Mouse (Mus musculus) hindbrain, embryonic 11.5 days (tissue): Measurements from ENCODE around the gene Plxna2. TPM values are rescaled to one million over a fixed set of nuclear protein-coding genes. Genes with fewer than 3 reads are reported as not detected.
A peak's percentile ranks its signal among the peaks of the same experiment; 100 is the strongest.

Source experiments
- ATAC-seq: fragments of 200-750 bp; cut with Nextera tagmentation; 2 replicates; pipeline ENCODE4 v1.8.0; 2017; ENCODE audit warnings: mild to moderate bottlenecking, moderate TSS enrichment, moderate library complexity; ENCODE audit not compliant: low FRiP score
- DNase-seq: peaks from one replicate; pipeline ENCODE4 v3.0.0-alpha.2; 2015; ENCODE audit warnings: low spot score
- H3K27ac ChIP-seq: fragments of 300-500 bp; sonication (generic); 2 replicates; pipeline ENCODE4 v1.5.1; 2014; ENCODE audit warnings: mild to moderate bottlenecking, low read depth, low read length
- H3K27me3 ChIP-seq: fragments of 300-500 bp; sonication (generic); 2 replicates; pipeline ENCODE4 v1.6.1; 2014; ENCODE audit warnings: mild to moderate bottlenecking, low read length, moderate library complexity, mixed read lengths; ENCODE audit not compliant: control insufficient read depth, insufficient read depth
- H3K36me3 ChIP-seq: fragments of 300-500 bp; sonication (generic); 2 replicates; pipeline ENCODE4 v1.6.1; 2014; ENCODE audit warnings: mild to moderate bottlenecking, low read length, moderate library complexity, mixed read lengths; ENCODE audit not compliant: control insufficient read depth, insufficient read depth
- H3K4me1 ChIP-seq: fragments of 300-500 bp; sonication (generic); replicated peaks from 2 replicates; pipeline ENCODE4 v1.6.1; 2014; ENCODE audit warnings: low read length, mixed read lengths; ENCODE audit not compliant: control insufficient read depth, insufficient read depth
- H3K4me2 ChIP-seq: fragments of 300-500 bp; sonication (generic); replicated peaks from 2 replicates; pipeline ENCODE4 v1.6.1; 2014; ENCODE audit warnings: mild to moderate bottlenecking, low read depth, low read length
- H3K4me3 ChIP-seq: fragments of 300-500 bp; sonication (generic); 2 replicates; pipeline ENCODE4 v1.5.1; 2014; ENCODE audit warnings: low read depth, low read length
- H3K9ac ChIP-seq: fragments of 300-500 bp; sonication (generic); 2 replicates; pipeline ENCODE4 v1.6.1; 2014; ENCODE audit warnings: low read depth, low read length
- H3K9me3 ChIP-seq: fragments of 300-500 bp; sonication (generic); 2 replicates; pipeline ENCODE4 v1.6.1; 2016; ENCODE audit warnings: low read length; ENCODE audit not compliant: control insufficient read depth
- WGBS: fragments of 180-500 bp; shearing (Covaris S2); extraction: QIAGEN DNeasy Blood & Tissue Kit; methylation state at CpG from one replicate; pipeline ENCODE4 v1.1.7; 2014; 5-methylcytosine and 5-hydroxymethylcytosine counted together
- polyA plus RNA-seq: library from polyadenylated mRNA; unstranded; fragments of >200 nt; fragmentation: Nextera tagmentation; extraction: Ambion mirVana; gene quantifications from 2 replicates; pipeline ENCODE4 v1.2.1, GENCODE M21; 2014

Plxna2 gene
- polyA plus RNA-seq, 1 experiment from 2014 or later, result 25.4 TPM

- H3K4me2 ChIP-seq, result no peak overlapping the region
- H3K27me3 ChIP-seq, result no peaks in the 10 kb centered on the region
- no peaks in the 10 kb centered on the region for H3K9me3 ChIP-seq
- ATAC-seq, result no peak
- no peak for DNase-seq
- H3K36me3 ChIP-seq, result no peaks in the 10 kb centered on the region
- peaks cover 21% of the 10 kb centered on the region for H3K4me1 ChIP-seq
- H3K4me3 ChIP-seq, result no peak overlapping the region
- H3K9ac ChIP-seq, result no peak overlapping the region
- H3K27ac ChIP-seq, result no peak overlapping the region
Measured at GRCm38 (mm10) chr1:194627286-194627685, 9.3 kb downstream of the Plxna2 start.

DNA sequence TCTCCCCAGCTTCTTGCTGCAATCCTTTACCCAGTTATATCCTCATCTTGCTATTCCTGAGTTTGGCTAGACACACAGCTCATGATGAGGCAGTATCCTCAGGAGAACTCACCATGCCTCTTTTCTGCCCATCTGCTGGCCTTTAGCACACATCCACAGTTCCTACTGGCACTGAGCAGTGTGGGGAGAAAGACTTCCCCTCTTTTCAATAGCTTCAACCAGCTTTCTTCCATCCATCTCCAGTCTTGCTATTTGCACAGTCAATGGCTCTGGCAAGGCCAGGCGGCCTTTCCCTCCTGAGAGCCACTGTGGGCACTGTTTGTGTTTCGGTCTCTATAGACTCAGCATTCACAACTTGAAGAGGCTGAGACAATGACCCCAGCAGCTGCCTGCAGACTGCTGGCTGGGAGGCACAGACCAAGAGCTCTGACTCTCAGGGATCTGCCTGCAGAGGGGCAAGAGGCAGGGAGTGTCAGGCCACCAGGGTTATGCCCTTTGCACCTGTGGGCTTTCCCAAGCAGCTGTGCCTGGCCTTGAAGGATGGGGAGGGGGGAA, 11.2 kb downstream of the Plxna2 start:
- 0% methylated on average over 2 of the region's 2 CpGs for WGBS
- H3K27me3 ChIP-seq, result no peaks in the 10 kb centered on the region
- H3K4me2 ChIP-seq, result no peak overlapping the region
- no peaks in the 10 kb centered on the region for H3K36me3 ChIP-seq
- peaks cover 18% of the 10 kb centered on the region for H3K4me1 ChIP-seq
- H3K9ac ChIP-seq, result no peak overlapping the region
- DNase-seq (no peak), ATAC-seq (peak; percentile 79)
- no peak overlapping the region for H3K4me3 ChIP-seq
- H3K9me3 ChIP-seq, result no peaks in the 10 kb centered on the region
- peak overlapping the region; percentile 64 for H3K27ac ChIP-seq

DNA sequence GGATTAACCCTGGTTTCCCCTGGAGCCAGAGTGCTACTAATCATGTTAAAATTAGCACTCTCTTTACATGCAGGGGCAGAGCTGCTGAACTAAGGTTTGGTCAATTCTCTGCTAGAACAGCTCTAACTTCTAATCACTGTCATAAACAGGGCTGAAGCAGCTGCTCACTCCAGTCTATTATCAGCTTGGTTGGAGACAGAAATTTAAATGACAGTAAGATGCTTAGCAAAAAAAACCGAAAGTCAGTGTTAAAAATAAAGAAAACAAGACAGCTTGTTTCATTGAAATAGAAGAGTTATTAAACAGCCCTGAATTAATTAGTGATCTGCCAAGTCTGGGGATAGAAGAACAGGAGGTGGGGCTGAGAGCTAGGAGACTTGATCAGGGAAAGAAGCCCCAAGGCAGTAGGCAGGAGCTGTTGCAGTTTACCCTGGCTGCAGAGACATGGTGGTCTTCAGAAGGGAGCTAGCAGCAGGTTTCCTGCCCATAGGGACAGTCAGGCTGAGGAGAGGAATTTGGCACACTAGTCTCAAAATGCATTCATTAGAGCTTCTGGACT, 12.6 kb downstream of the Plxna2 start:
- peaks cover 16% of the 10 kb centered on the region for H3K4me1 ChIP-seq
- no peak overlapping the region for H3K27ac ChIP-seq

GRCm38 (mm10) chr1:194631574-194631973, 13.6 kb downstream of the Plxna2 start:
- no peak for DNase-seq
- Histone ChIP-seq H3K27ac (no peak overlapping the region), H3K36me3 (no peaks in the 10 kb centered on the region), H3K4me3 (no peak overlapping the region), H3K4me2 (no peak overlapping the region), H3K27me3 (no peaks in the 10 kb centered on the region), H3K4me1 (peaks cover 19% of the 10 kb centered on the region; the same call in 1 of the 2 replicates), H3K9ac (no peak overlapping the region), H3K9me3 (no peaks in the 10 kb centered on the region)
- WGBS, result 0% methylated on average over 1 of the region's 1 CpGs
- no peak for ATAC-seq

More for the DNA sequence above, 12.6 kb downstream of the Plxna2 start:
- H3K9ac ChIP-seq, result no peak overlapping the region
- H3K36me3 ChIP-seq, result no peaks in the 10 kb centered on the region
- H3K27me3 ChIP-seq, result no peaks in the 10 kb centered on the region
- H3K4me3 ChIP-seq, result no peak overlapping the region
- DNase-seq, result no peak
- ATAC-seq, result no peak
- H3K9me3 ChIP-seq, result no peaks in the 10 kb centered on the region
- 34% methylated on average over 1 of the region's 1 CpGs for WGBS
- no peak overlapping the region for H3K4me2 ChIP-seq

- H3K27ac ChIP-seq, result no peak overlapping the region
- peaks cover 20% of the 10 kb centered on the region; the same call in 1 of the 2 replicates for H3K4me1 ChIP-seq
- no peaks in the 10 kb centered on the region for H3K9me3 ChIP-seq
- H3K27me3 ChIP-seq, result no peaks in the 10 kb centered on the region
- H3K4me2 ChIP-seq, result no peak overlapping the region
- ATAC-seq (no peak), DNase-seq (no peak)
- H3K36me3 ChIP-seq, result no peaks in the 10 kb centered on the region
- H3K4me3 ChIP-seq, result no peak overlapping the region
- no peak overlapping the region for H3K9ac ChIP-seq
- WGBS, result 93% methylated on average over 1 of the region's 1 CpGs
Measured at GRCm38 (mm10) chr1:194632029-194632428, 14.0 kb downstream of the Plxna2 start.

DNA sequence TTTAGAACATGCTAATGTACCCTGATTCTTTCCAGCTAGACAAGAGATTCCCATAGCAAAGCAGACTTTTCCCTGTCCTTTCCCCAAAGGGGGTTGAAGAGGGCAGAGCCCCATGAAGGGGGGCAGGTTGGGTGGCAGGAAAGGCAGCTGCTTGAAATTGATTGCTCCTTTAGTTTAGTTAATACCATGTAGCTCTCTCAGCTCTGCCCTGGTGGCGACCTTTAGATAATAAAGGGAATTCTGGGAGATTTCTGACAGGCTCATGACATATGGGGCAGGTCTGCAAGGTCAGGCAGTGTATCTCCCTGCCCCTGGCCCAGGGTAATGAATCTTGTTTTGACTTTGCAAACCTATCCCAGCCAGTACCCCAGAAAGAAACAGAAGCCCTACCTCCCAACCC, 17.4 kb downstream of the Plxna2 start:
- Histone ChIP-seq H3K27me3 (no peaks in the 10 kb centered on the region), H3K9me3 (no peaks in the 10 kb centered on the region), H3K27ac (no peak overlapping the region), H3K4me2 (no peak overlapping the region), H3K4me1 (peaks cover 16% of the 10 kb centered on the region; the same call in 1 of the 2 replicates), H3K36me3 (no peaks in the 10 kb centered on the region), H3K9ac (no peak overlapping the region), H3K4me3 (no peak overlapping the region)
- no peak for DNase-seq
- WGBS, result 8% methylated on average over 1 of the region's 1 CpGs
- ATAC-seq, result peak; percentile 58; the same call in 1 of the 2 replicates

- ATAC-seq, result no peak
- H3K36me3 ChIP-seq, result no peaks in the 10 kb centered on the region
Measured at GRCm38 (mm10) chr1:194635942-194636341, 17.9 kb downstream of the Plxna2 start.

GRCm38 (mm10) chr1:194637391-194638304, 19.6 kb downstream of the Plxna2 start:
- 1% methylated on average over 5 of the region's 5 CpGs for WGBS
- H3K4me1 ChIP-seq, result peaks cover 17% of the 10 kb centered on the region; the same call in 1 of the 2 replicates
- no peak overlapping the region for H3K9ac ChIP-seq
- peak; percentile 73 for ATAC-seq
- 0 out of 2 replicates have a peak overlapping the region, but pooled peaks have one; percentile 32 for H3K27ac ChIP-seq
- no peak for DNase-seq
- H3K4me2 ChIP-seq, result no peak overlapping the region
- H3K4me3 ChIP-seq, result no peak overlapping the region
- no peaks in the 10 kb centered on the region for H3K9me3 ChIP-seq
- H3K27me3 ChIP-seq, result no peaks in the 10 kb centered on the region
- H3K36me3 ChIP-seq, result no peaks in the 10 kb centered on the region

More at GRCm38 (mm10) chr1:194635942-194636341, 17.9 kb downstream of the Plxna2 start:
- no peaks in the 10 kb centered on the region for H3K27me3 ChIP-seq
- no peak for DNase-seq
- peaks cover 16% of the 10 kb centered on the region; the same call in 1 of the 2 replicates for H3K4me1 ChIP-seq
- no peak overlapping the region for H3K9ac ChIP-seq
- WGBS, result 50% methylated on average over 3 of the region's 3 CpGs
- H3K4me3 ChIP-seq, result no peak overlapping the region
- no peak overlapping the region for H3K27ac ChIP-seq
- no peaks in the 10 kb centered on the region for H3K9me3 ChIP-seq
- H3K4me2 ChIP-seq, result no peak overlapping the region
